Mouse (Mus musculus) c-Kit-positive CD71-negative TER-119-negative erythroid progenitor cells, embryonic 14.5 days (primary cell): ENCODE measurements around the gene Plxnd1.

Experiments used
- DNase-seq: peaks from one replicate; pipeline ENCODE4 v3.0.0-alpha.2; 2013; ENCODE audit warnings: low read depth

The Plxnd1 gene

DNA sequence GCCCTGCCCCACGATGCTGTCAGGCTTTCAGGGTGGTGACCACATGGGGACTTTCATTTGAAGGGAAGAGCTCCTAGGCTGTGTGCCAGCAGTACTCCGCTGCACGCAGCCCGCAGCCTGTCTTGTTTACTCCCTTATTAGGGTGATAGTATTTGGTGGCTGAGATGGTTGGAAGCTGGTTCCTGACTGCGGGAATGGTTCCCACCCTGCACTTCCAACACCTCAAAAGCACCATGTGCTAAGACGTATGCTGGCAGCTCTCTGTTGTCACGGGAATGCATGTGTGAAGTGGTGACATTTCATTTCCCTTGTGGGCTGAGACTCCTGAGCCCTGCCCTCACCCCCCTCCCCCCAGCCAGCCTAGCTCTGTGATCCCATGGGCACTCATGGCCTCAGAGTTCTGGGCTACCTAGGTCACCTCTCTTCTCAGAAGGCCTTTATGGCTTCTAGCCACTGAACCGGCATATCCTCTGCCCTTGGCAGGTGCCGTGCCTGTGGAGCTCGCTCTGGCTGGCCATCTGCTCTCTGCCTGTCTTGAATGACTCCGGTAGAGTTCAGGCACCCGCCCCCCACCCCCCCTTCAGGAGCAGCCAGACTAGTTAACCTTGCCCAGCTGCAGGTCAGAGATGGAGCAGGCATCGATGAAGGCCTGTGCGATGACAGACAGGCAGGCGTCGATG lies 37.7 kb downstream of the Plxnd1 start:
- DNase-seq: no peak

DNA sequence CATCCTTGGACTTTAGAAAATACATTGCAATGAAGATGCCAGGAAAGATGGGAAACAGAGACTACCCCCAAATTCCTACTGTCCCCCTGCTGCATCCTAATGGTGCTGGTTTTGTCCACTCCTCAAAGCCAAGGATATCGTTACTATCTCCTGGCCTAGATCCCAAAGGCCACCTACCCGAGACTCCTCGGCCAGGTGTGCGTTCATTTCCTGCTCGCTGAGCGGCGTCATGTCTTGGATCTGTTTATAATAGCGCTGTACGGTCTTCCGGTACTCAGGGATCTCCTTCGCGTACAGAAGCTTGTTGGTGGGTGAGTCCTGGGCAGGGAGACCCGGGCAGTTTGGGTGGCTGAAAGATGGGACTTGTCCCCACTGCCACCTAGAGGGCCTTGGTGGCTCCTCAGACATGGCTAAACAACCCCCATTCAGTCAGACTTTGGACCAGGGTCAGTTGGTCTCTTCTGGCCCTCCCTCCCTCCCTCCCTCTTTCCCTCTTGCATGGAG lies 38.3 kb downstream of the Plxnd1 start:
- DNase-seq: no peak

DNA sequence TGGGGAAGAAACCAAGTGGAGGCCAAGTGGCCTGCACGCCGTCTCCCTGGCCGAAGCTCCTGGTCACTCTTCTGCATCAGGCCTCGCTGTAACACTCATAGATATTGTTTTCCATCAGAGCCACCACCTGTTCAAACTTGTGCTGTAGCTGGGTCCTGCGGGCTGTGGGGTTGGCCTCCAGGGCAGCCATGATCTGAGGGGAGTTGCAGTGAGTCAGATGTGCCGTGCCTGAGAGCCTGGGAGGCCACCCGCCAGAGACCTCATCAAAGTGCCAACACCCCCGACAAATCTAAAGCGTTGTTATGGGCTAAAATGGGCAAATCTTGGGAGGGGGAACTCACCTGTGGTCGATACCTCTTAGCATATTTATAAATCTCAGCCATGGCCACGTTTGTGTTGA lies 39.1 kb downstream of the Plxnd1 start:
- DNase-seq: no peak

DNA sequence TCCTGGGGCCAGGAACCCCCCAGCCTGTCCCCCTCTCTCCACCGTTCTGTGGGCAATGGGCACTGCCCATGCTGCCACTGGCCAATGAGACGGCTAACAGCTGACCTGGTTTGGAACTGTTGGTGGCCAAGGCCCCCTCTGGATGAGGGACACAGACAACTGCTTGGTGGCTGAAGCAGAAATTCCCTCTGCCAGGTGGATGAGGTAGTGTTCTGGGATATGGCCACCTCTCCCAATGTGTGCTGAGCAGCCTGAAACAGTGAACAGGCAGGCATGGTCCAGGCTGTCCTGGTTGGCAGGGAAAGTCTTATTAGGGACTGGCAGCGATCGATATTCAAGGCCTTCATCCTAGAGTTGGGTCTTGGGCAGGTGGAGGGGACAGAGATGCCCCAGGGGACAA lies 39.6 kb downstream of the Plxnd1 start:
- no peak for DNase-seq

DNA sequence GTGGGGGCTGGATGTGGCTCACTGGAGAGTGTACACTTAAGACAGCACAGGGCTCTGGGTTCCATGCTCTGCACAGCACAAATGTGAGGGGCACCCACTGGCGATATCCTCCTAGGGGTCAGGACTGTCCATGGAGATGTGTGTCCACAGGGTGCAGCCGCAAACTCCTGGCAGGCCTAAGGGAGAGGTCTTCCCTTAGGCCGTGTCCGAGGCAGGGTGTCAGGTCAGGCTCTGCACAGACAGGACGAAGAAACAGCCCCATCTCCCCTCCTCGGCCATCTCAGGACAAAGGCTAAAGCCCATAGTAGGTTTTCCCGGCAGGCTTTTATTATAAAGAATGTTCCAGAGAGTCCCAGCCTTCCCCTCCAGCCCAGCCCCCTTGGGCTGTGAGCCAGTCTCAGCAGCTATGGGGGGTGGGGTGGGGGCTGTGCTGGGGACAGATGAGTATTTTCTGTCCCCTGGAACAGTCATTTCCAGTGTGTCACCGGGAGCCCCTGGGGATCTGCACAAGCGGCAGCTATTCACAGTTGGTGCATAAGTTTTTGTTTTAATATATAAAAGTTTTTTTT lies 40.2 kb downstream of the Plxnd1 start:
- DNase-seq: no peak

DNA sequence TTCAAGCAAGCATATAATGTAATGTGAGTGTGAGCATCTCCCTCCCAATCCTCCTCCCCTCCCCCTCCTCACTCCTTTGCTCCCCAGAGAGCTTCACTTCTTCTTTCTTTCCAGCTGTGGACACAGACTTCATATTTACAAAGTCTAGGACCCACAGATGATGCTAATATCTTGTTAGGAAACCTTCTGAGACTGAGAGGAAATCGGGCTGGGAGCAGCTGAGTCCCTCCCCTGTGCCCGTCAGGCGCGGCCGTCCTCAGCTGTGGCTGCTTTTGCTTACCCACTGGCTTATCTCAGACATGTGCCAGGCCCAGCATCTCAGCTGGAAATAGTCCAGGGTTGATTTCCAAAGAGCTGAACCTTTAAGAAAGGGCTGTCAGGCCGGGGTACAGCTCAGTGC lies 48.4 kb downstream of the Plxnd1 start:
- DNase-seq: no peak

DNA sequence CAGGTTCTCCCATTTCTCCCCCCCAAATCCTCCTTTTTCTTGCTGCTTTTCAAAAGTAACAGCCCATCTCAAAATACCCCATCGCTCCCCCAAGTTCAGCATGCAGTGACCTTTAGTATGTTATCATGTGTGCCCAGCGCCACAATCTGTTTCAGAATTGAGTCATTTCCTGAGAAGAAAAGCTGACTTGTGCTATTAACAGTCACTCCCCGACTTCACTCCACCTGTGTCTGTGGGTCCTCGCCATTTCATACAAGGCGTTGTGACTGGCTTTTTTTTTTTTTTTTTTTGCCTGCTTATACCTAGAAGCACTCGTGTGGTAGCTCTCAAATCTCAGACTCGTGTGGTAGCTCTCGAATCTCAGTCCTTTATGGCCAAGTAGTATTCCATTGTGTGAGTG lies 49.2 kb downstream of the Plxnd1 start:
- no peak for DNase-seq

DNA sequence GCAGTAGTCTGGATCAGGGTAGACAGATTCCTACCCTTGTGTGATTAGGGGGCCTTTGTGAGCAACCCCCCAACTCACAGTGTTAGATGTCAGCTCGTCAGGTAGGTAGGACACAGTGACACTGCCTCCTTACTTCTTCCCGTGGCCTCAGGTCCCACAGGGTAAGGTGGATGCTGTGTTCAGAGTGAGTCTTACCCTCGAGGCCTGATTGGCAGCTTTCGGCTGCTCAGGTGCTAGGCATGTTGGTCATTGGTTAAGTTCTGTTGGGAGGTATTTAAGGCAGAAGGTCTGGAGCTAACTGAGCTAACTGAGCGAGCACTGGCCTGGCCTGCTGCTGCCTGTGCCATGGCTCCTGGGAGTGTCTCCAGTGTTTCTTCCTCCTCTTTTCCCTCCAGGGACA lies 50.2 kb downstream of the Plxnd1 start, which contains the start of gene H1foo:
TSS of gene H1foo (plus strand) at position 301 of the 400 bp plus-strand sequence.
- DNase-seq: no peak

DNA sequence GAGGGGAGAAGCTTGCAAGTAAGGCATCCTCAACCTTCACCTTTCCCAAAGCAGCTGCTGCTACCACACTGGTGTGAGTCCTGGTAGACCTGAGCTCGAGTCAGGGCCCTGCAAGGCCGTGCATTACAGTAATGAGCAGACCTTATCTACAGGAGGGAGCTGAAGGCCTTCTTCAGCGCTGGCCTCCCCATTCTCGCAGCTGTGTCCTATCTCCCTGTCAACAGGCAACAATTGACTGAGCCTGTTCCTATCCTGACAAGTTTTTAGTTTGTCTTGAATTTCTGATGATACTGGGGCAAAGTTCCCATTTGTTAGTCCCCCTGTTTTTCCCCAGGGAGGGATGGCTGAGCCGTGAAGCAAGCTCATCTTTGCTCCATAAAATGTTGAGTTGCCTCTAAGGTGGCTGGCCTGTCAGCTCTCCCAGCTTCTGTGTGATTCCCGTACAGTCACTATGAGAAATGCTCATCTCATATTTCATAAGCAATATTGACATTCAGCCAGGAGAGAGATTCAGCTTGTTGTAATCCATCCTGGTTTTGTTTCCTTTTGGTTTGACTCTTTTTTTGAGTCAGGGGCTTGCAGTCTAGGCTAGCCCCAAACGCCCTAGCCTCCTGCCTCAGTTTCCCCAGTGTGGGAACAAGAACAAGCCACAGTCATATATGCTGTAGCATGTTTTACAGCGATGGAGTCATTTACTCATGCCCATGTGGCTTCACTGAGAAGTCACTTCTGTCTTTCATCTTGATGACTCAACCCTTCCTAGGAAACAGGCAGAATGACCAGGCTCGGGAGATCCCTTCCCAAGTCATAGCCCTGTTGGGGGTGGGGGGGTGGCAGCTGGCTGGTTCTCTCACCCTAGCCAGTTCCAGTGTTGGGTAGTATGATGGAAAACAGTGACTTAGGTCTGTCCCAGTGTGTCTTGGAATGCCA lies 51.0 kb downstream of the Plxnd1 start:
- no peak for DNase-seq

DNA sequence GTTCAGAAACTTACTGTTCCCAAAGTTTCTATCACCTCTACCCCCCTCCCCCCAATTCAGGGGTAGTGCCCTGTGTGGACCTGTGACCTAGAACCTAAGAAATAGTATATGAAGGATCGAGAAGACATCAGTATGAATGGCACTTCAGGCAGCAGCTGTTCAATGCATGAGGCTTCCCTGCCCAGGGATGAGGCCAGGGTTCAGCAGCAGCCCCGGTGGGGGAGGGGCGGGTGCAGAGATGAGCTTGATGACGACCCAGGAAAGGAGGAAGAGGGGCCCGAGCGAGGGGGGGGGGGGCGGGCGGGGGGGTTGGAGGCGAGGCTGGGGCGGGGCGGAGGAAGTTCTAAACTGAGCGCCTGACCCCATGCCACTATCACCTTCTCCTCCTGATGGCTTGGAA lies 53.7 kb downstream of the Plxnd1 start:
- no peak for DNase-seq

DNA sequence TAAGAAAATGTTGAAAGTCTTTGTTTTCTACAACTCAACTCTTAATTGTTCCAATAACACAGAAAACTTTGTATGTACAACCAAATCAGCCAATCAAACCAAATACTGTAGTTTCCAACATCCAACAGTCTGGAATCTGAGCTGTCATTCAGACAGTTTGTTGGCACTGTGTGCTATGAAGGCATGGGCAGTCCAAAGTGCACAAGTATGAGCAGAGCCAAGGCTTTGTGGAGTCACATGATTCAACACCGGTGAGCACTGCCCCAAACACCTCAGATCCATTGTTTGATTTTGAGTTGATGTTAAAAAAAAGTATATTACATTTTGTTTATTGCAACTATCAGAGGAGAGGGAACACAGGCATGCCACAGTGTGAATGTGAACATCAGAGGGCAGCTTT lies 54.2 kb downstream of the Plxnd1 start:
- DNase-seq: no peak

DNA sequence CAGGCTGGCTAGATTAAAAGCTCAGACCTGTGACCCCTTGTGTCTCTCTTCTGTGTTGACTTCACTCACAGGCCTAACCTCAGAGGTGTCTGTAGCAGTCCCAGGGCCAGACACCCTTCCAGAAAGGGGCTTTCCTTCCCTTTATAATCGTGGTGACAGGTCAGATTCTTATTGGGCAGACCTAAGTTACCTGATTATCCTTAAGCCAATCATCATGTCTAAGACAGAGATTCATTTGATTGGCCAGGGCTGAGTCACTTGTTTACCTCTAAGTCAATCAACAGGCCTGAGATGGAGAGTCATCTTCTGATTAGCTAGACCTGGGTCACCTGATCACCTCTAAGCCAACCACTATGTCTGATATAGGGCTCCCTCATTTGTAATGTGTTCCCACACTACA lies 56.0 kb downstream of the Plxnd1 start:
- no peak for DNase-seq

DNA sequence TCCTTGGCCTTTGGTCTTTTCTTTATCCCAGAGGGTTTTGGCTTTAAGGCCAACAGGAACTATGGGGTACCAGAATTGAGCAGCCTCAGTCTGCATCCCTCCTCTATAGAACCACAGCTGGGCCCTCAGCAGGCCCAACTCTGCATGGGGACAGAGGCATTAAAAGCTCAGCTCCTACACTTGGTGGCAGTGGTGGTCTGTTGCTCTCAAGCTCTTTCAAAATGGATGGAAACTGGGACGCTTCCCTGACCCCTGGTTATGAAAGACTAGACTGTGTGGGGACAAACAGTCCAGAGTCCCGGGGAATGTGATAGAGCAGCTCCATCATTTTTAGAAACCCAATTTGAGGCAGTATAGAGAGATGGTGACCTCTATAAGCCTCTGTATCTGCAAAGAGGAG lies 56.8 kb downstream of the Plxnd1 start:
- DNase-seq: no peak

DNA sequence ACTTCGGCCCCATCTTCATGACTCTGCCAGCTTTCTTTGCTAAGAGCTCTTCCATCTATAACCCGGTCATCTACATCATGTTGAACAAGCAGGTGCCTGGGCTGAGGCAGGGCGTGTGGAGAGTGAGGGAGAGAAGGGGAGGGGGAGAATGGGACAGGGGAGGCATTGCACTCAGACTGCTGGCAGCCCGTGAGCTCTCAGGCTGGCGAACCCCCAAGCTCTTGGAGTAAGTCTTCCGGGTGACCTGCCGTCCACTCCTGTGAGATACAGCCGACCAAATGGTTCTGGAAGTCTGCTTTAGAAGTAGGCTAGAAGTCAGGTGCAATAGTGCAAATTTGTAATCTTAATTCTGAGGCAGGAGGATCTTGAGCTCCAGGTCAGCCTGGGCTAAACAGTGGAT lies 59.3 kb downstream of the Plxnd1 start:
- no peak for DNase-seq

DNA sequence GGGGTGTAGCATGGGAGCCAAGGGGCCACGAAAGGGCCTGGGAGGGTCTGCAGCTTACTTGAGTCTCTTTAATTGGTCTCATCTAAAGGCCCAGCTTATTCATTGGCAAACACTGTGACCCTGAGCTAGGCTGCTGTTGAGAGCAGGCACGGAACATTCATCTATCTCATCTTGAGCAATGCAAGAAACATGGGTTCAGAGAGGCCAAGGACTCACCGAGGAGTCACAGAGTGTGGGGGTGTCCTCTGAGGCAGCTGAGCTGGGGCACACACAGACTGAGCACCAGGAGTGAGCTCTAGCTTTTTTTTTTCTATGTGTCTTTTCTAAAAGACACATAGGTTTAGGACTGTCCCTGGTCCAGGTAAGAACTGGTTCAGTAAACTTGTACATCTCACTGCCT lies 62.4 kb downstream of the Plxnd1 start:
- no peak for DNase-seq

DNA sequence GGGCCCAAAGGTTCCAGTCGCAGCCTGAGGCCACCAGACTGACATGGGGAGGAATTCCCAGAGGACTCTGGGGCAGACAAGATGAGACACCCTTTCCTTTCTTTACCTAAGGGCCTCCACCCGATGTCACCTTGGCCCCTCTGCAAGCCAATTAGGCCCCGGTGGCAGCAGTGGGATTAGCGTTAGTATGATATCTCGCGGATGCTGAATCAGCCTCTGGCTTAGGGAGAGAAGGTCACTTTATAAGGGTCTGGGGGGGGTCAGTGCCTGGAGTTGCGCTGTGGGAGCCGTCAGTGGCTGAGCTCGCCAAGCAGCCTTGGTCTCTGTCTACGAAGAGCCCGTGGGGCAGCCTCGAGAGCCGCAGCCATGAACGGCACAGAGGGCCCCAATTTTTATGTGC lies 63.2 kb downstream of the Plxnd1 start, which contains the start of gene Rho:
TSS of gene Rho (plus strand) at position 110 of the 400 bp plus-strand sequence.
- no peak for DNase-seq

DNA sequence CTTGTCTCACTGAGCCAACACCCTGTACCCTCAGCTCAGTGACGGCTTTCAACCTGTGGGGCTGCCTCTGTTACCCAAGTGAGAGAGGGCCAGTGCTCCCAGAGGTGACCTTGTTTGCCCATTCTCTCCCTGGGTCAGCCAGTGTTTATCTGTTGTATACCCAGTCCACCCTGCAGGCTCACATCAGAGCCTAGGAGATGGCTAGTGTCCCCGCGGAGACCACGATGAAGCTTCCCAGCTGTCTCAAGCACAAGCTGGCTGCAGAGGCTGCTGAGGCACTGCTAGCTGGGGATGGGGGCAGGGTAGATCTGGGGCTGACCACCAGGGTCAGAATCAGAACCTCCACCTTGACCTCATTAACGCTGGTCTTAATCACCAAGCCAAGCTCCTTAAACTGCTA lies 64.8 kb downstream of the Plxnd1 start:
- DNase-seq: no peak

DNA sequence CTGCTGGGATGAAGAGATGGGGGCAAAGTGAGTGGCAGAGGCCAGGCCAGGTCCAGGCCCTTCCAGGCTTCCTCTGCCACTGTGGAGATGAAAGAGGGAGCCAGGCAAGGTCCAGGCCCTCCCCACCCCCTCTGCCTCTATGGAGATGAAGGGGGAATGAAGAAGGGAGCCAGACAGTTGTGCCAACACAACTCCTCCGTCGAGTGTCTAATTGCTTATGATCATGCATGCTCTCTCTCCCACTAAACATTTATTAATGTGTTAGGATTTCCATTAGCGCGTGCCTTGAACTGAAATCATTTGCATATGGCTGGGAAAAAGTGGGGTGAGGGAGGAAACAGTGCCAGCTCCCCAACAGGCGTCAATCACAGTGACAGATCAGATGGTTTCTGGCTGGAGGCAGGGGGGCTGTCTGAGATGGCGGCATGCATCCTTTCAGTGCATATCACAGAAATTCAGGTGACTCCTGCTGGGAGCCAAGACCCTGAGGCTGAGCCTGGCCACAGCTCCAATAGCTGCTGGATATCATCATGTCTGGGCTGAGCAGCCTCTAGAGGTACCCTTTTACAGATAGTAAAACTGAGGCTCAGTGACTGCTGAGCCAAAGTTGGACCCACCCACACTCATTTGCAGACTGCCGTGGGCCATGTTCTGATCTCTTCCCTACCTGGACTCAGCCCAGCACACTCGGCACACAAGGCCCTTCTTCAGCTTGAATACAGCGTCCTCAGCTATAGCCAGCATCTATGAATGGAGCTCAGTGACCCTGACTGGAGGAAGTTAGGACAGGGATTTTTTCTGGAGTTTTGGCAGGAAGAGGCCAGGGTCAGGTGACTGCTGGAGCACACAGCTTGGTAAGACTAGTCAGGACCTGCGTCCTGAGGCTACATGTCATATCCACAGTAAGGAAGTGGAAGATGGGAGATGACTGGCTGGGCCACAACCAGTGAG lies 67.2 kb downstream of the Plxnd1 start:
- DNase-seq: no peak

DNA sequence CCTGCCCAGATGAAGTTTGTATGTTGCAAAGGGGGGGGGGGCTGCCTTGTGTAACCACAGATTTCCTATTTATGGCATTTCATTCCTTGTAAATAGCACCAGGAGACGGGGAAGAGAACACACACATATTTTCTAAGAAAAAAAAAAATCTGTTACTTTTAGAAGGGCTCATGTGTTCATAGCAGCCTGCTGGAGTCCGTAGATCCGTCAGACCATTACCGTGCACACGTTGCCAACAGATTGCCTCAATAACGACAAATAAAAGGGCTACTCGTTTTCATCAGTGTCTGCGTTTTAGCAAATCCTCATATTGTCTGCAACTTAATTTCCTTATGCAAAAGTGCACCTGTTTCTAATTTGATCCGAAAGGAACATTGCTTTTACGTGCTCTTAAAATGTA lies 68.4 kb downstream of the Plxnd1 start:
- DNase-seq: no peak

DNA sequence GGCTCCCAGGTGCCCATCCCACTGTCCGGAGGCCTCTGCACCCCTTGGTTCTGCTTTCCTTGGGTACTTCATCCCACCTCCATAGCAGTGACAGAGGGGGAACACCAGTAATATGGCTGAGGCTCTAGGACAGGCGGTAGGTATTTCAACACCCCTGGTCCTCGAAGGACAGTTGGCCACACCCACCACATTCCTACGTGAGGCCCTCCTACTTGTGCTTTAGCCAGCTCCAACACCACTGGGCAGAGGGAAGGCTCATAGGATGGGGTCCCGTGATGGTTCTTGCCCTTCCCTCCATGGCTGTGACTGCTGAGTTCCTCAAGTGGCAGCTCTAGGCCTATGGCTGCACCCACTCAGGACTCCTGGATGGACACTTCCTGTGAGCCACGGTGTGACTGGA lies 70.0 kb downstream of the Plxnd1 start:
- no peak for DNase-seq

DNA sequence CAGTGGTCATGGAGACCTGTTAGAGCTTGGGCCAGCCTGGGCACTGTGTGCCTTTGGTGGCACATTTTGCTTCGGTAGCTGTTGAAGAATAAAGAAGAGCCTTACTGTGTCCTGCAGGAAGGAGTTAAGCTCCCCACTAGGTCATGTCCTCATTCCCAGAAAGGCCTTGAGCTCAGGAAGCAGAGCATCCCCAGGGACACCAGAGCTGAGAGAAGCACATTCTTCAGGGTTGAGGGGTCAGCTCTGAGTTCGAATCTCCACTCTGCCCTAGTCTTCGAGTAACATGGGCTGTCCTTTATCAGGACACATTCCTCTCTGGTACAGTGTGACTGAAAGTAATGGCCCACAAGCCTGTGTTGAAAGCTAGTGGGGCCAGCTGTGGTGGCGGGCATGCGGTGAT lies 74.9 kb downstream of the Plxnd1 start:
- DNase-seq: no peak

DNA sequence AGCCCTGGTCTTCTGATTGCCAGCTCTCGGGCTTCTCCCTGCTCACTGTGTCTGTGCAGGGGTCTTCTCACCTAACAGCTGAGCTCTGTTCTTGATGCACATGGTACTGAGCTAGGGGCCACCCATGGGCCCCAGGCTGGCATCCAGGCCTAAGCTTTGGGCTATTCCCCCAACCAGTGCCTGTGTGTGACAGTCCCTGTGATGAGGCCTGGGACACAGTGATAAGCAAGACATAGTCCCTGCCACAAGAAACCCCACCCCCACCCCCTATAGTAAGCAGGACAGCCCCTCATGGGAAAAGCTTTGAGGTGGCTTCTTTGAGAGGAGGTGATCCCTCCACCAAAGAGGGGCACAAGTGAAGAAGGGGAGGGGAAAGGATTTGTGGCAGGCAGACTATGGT lies 76.2 kb downstream of the Plxnd1 start:
- no peak for DNase-seq
